Mouse (Mus musculus): ENCODE measurements around the gene Acaca. TPM values are rescaled to one million over a fixed set of nuclear protein-coding genes. Genes with fewer than 3 reads are reported as not detected.

Acaca gene
- total and polyA plus RNA-seq, 2 experiments from 2014 or later: 18.2 to 102 TPM

GRCm38 (mm10) chr11:84281280-84281679 lies 151.8 kb downstream of the Acaca start:
- Histone ChIP-seq H3K4me3 (ENCODE audit: low read length) (no peak overlapping the region), H3K4me1 (ENCODE audit: insufficient read depth, low read length) (no peaks in the 10 kb centered on the region), H3K9ac (replicated peaks; ENCODE audit: low read length) (no peak overlapping the region), H3K36me3 (ENCODE audit: insufficient read depth, low read length) (peaks cover 12% of the 10 kb centered on the region; the same call in 1 of the 2 replicates), H3K27me3 (ENCODE audit: insufficient read depth, low read length) (no peaks in the 10 kb centered on the region), H3K9me3 (ENCODE audit: low read length) (no peaks in the 10 kb centered on the region), H3K27ac (no peak overlapping the region), H3K4me2 (ENCODE audit: low read depth, low read length) (no peak overlapping the region)
- TF ChIP-seq CTCF (IDR thresholded peaks at IDR 0.05; ENCODE audit: low read depth): peak; percentile 73
- WGBS: 41% methylated on average over 5 of the region's 5 CpGs
- DNase-seq (ENCODE audit: low spot score) (peak; percentile 70), ATAC-seq (no peak)

GRCm38 (mm10) chr11:84282944-84283703 lies 153.7 kb downstream of the Acaca start:
- TF ChIP-seq CTCF (IDR thresholded peaks at IDR 0.05; ENCODE audit: low read depth): no peak
- H3K4me2 ChIP-seq (ENCODE audit: low read depth, low read length): no peak overlapping the region
- no peak overlapping the region for H3K27ac ChIP-seq
- no peak for ATAC-seq
- 67% methylated on average over 7 of the region's 7 CpGs for WGBS
- H3K4me1 ChIP-seq (ENCODE audit: insufficient read depth, low read length): no peaks in the 10 kb centered on the region
- no peak overlapping the region for H3K4me3 ChIP-seq (ENCODE audit: low read length)
- no peak overlapping the region for H3K9ac ChIP-seq (replicated peaks; ENCODE audit: low read length)
- no peaks in the 10 kb centered on the region for H3K27me3 ChIP-seq (ENCODE audit: insufficient read depth, low read length)
- H3K9me3 ChIP-seq (ENCODE audit: low read length): no peaks in the 10 kb centered on the region
- peaks cover 12% of the 10 kb centered on the region; the same call in 1 of the 2 replicates for H3K36me3 ChIP-seq (ENCODE audit: insufficient read depth, low read length)
- DNase-seq (ENCODE audit: low spot score): no peak

- Histone ChIP-seq H3K4me1 (ENCODE audit: insufficient read depth, low read length) (no peaks in the 10 kb centered on the region), H3K9ac (replicated peaks; ENCODE audit: low read length) (no peak overlapping the region), H3K4me3 (ENCODE audit: low read length) (no peak overlapping the region), H3K4me2 (ENCODE audit: low read depth, low read length) (no peak overlapping the region), H3K27me3 (ENCODE audit: insufficient read depth, low read length) (no peaks in the 10 kb centered on the region), H3K27ac (no peak overlapping the region), H3K36me3 (ENCODE audit: insufficient read depth, low read length) (no peaks in the 10 kb centered on the region), H3K9me3 (ENCODE audit: low read length) (no peaks in the 10 kb centered on the region)
- no peak for TF ChIP-seq CTCF (IDR thresholded peaks at IDR 0.05; ENCODE audit: low read depth)
- 62% methylated on average over 3 of the region's 3 CpGs for WGBS
- DNase-seq (ENCODE audit: low spot score) (no peak), ATAC-seq (no peak)
Measured at GRCm38 (mm10) chr11:84290781-84291180, 161.3 kb downstream of the Acaca start.

- Histone ChIP-seq H3K9me3 (ENCODE audit: low read length) (no peaks in the 10 kb centered on the region), H3K9ac (replicated peaks; ENCODE audit: low read length) (no peak overlapping the region), H3K4me2 (ENCODE audit: low read depth, low read length) (no peak overlapping the region), H3K36me3 (ENCODE audit: insufficient read depth, low read length) (no peaks in the 10 kb centered on the region), H3K4me3 (ENCODE audit: low read length) (no peak overlapping the region), H3K4me1 (ENCODE audit: insufficient read depth, low read length) (no peaks in the 10 kb centered on the region), H3K27me3 (ENCODE audit: insufficient read depth, low read length) (no peaks in the 10 kb centered on the region), H3K27ac (no peak overlapping the region)
- TF ChIP-seq CTCF (IDR thresholded peaks at IDR 0.05; ENCODE audit: low read depth): no peak
- DNase-seq (ENCODE audit: low spot score) (no peak), ATAC-seq (no peak)
- 84% methylated on average over 3 of the region's 3 CpGs for WGBS
Measured at GRCm38 (mm10) chr11:84292532-84292931, 163.1 kb downstream of the Acaca start.

- Histone ChIP-seq H3K27ac (no peak overlapping the region), H3K9ac (replicated peaks; ENCODE audit: low read length) (no peak overlapping the region), H3K9me3 (ENCODE audit: low read length) (no peaks in the 10 kb centered on the region), H3K4me1 (ENCODE audit: insufficient read depth, low read length) (no peaks in the 10 kb centered on the region), H3K4me2 (ENCODE audit: low read depth, low read length) (no peak overlapping the region), H3K36me3 (ENCODE audit: insufficient read depth, low read length) (no peaks in the 10 kb centered on the region), H3K4me3 (ENCODE audit: low read length) (no peak overlapping the region), H3K27me3 (ENCODE audit: insufficient read depth, low read length) (no peaks in the 10 kb centered on the region)
- WGBS: 62% methylated on average over 3 of the region's 3 CpGs
- no peak for DNase-seq (ENCODE audit: low spot score)
- ATAC-seq: no peak
- TF ChIP-seq CTCF (IDR thresholded peaks at IDR 0.05; ENCODE audit: low read depth): no peak
Measured at GRCm38 (mm10) chr11:84293288-84293687, 163.8 kb downstream of the Acaca start.

- DNase-seq (ENCODE audit: low spot score) (no peak), ATAC-seq (no peak)
- H3K4me3 ChIP-seq (ENCODE audit: low read length): no peak overlapping the region
- peaks cover 8% of the 10 kb centered on the region; the same call in 1 of the 2 replicates for H3K36me3 ChIP-seq (ENCODE audit: insufficient read depth, low read length)
- H3K9me3 ChIP-seq (ENCODE audit: low read length): no peaks in the 10 kb centered on the region
- WGBS: 93% methylated on average over 2 of the region's 2 CpGs
- no peak overlapping the region for H3K27ac ChIP-seq
- H3K9ac ChIP-seq (replicated peaks; ENCODE audit: low read length): no peak overlapping the region
- no peaks in the 10 kb centered on the region for H3K4me1 ChIP-seq (ENCODE audit: insufficient read depth, low read length)
- no peak for TF ChIP-seq CTCF (IDR thresholded peaks at IDR 0.05; ENCODE audit: low read depth)
- no peaks in the 10 kb centered on the region for H3K27me3 ChIP-seq (ENCODE audit: insufficient read depth, low read length)
- no peak overlapping the region for H3K4me2 ChIP-seq (ENCODE audit: low read depth, low read length)
Measured at GRCm38 (mm10) chr11:84296337-84296736, 166.9 kb downstream of the Acaca start.

GRCm38 (mm10) chr11:84305474-84305873 lies 176.0 kb downstream of the Acaca start:
- Histone ChIP-seq H3K4me3 (ENCODE audit: low read length) (no peak overlapping the region), H3K27me3 (ENCODE audit: insufficient read depth, low read length) (no peaks in the 10 kb centered on the region), H3K4me1 (ENCODE audit: insufficient read depth, low read length) (no peaks in the 10 kb centered on the region), H3K9me3 (ENCODE audit: low read length) (no peaks in the 10 kb centered on the region), H3K36me3 (ENCODE audit: insufficient read depth, low read length) (peaks cover 12% of the 10 kb centered on the region; the same call in 1 of the 2 replicates), H3K4me2 (ENCODE audit: low read depth, low read length) (no peak overlapping the region), H3K27ac (no peak overlapping the region), H3K9ac (replicated peaks; ENCODE audit: low read length) (no peak overlapping the region)
- ATAC-seq (no peak), DNase-seq (ENCODE audit: low spot score) (no peak)
- TF ChIP-seq CTCF (IDR thresholded peaks at IDR 0.05; ENCODE audit: low read depth): no peak
- WGBS: 75% methylated on average over 1 of the region's 1 CpGs
